8 mouse cellular contexts compared by ENCODE assay signal in the genomic region with DNA sequence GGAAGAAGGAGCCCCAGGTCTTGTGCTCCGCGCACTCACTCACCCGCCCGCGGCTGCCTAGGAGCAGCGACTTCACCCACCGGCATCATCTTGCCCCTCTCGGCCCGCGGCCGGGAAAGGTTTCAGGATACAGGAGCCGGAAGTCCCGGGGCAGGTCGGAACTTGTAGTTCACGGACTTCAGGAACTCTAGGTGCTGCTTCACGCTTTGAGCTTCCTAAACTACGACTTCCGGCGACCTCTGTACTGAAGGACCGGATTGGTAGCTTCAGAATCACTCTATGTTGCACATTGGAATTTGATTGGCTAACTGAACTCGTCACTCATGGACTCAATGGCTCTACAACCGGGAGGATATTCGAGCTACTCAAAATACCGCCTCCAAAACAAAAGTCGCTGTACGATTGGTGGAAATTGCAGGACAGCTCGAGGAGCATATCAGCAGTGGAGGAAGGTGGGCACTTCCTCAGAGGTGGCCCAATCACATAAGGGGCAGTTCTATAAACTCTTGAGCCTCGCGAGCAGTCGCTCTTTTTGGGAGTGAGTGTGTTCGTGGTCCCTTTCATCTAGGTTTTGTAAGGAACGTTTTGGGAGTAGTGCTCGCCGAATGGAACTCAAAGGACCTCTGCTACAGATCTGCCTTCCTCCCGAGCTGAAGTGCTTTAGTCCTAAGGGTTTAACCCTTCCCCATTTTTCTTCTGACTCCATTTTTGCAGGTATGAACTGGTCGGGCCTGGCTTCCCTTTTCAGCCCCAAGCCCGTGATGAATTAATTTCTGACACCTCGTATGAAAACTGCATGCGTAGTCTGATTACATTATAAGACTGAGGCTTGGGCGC. TPM values are rescaled to one million over a fixed set of nuclear protein-coding genes. Genes with fewer than 3 reads are reported as not detected.
A peak's percentile ranks its signal among the peaks of the same experiment; 100 is the strongest.
DNase-seq lines count a peak whose midpoint lies in the region; ATAC-seq lines count a peak whose summit lies in the region.

A gene (minus strand): TSS at position 216 of the 837 bp plus-strand sequence.

- peak within 1 kb of the TSS; percentile 88 for H3K4me3 ChIP-seq in hindbrain, embryonic 11.5 days (ENCODE audit: low read depth, low read length)

- peak within 1 kb of the TSS; percentile 83 for H3K9ac ChIP-seq in hindbrain, embryonic 11.5 days (ENCODE audit: low read depth, low read length)

- H3K4me1 ChIP-seq in hindbrain, embryonic 11.5 days (replicated peaks; ENCODE audit: control insufficient read depth, insufficient read depth, low read length), result peaks cover 12% of the 10 kb centered on the region

- DNase-seq in Muller cell, postnatal 12 days (ENCODE audit: inconsistent ontology term), result peak; percentile 99
- DNase-seq in cerebellum, adult 9-11 months, result peak; percentile 99
- peak; percentile 97 to 99 for DNase-seq in frontal cortex, adult 2 months (ENCODE audit: extremely low spot score in 1 of 2, low spot score in 1 of 2)
- peak; percentile 95 for DNase-seq in hindbrain, embryonic 11.5 days (ENCODE audit: low spot score)
- peak; percentile 88 to 90 for DNase-seq in layer of hippocampus, postnatal 10 days (ENCODE audit: low spot score in 2 of 2)
- DNase-seq in lung, postnatal 10 days, result peak; percentile 97
- peak; percentile 85 for DNase-seq in ovary, postnatal 36 days (ENCODE audit: low spot score)
- DNase-seq in thymus, postnatal 25 days, result peak; percentile 87

- H3K4me2 ChIP-seq in hindbrain, embryonic 11.5 days (replicated peaks; ENCODE audit: low read depth, low read length), result peak within 1 kb of the TSS; percentile 83

- peak; percentile 97 for ATAC-seq in hindbrain, embryonic 11.5 days (ENCODE audit: low FRiP score)

- peak within 1 kb of the TSS; percentile 75 for H3K27ac ChIP-seq in hindbrain, embryonic 11.5 days (ENCODE audit: low read depth, low read length)

- no peaks in the 10 kb centered on the region for H3K27me3 ChIP-seq in hindbrain, embryonic 11.5 days (ENCODE audit: control insufficient read depth, insufficient read depth, low read length)

- H3K9me3 ChIP-seq in hindbrain, embryonic 11.5 days (ENCODE audit: control insufficient read depth, low read length), result no peaks in the 10 kb centered on the region

- no peaks in the 10 kb centered on the region; the same call in 1 of the 2 replicates for H3K36me3 ChIP-seq in hindbrain, embryonic 11.5 days (ENCODE audit: control insufficient read depth, insufficient read depth, low read length)

- under 1% methylated on average over 40 of the region's 40 CpGs for WGBS in hindbrain, embryonic 11.5 days

RNA-seq across cellular contexts. Expression of the gene that starts here (rescaled TPM):
- polyA plus RNA-seq in frontal cortex, adult 2 months (2012; rRNA removed), result 194 and 212 TPM in 2 replicates
- 65.8 and 71.1 TPM in 2 replicates for polyA plus RNA-seq in hindbrain, embryonic 11.5 days (2014; fragmentation: Nextera tagmentation; extraction: Ambion mirVana)
- total RNA-seq in layer of hippocampus, postnatal 10 days (2021), result 100 to 1,000 TPM; 110 to 112 TPM

Comparison
In these comparisons a context has a peak if more than half of its experiments do, and no peak if none do; other contexts are left out.
1. Peak in every context shown above with its lines: DNase-seq, ATAC-seq, H3K4me3 ChIP-seq and H3K27ac ChIP-seq.